Mouse (Mus musculus): ENCODE data around the gene Cfd. TPM values are rescaled to one million over a fixed set of nuclear protein-coding genes. Genes with fewer than 3 reads are reported as not detected.
A peak's percentile ranks its signal among the peaks of the same experiment; 100 is the strongest.

Gene Cfd
- polyA plus RNA-seq, 1 experiment from 2014 or later, result not detected

DNA sequence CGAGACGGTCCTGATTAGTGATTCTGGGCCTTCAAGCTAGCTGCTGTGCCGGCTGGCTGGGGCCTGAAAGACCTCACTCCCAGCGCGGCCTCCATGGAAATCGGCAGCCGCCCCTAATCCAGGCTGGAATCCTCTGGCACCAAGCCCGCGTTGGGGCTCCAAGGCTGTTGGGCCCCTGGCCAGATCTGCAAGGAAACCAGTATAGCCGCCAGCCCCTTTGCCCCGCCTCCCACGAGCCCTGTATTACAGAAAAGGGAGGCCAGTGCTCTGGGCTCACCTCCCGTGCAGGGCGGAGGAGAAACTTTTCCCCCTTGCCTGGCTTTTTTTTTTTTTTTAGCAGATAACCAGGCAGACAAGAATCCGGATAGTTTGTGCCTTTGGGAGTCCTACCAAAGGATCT is 37.3 kb upstream of the Cfd start:
- Histone ChIP-seq H3K27me3 (ENCODE audit: control insufficient read depth, insufficient read depth, low read length) (no peaks in the 10 kb centered on the region), H3K36me3 (replicated peaks; ENCODE audit: control insufficient read depth, insufficient read depth, low read depth, low read length) (no peaks in the 10 kb centered on the region; the same call in 1 of the 2 replicates), H3K9ac (replicated peaks; ENCODE audit: low read length) (peak overlapping the region; percentile 84), H3K4me1 (ENCODE audit: control insufficient read depth, insufficient read depth, low read length) (peaks cover 31% of the 10 kb centered on the region), H3K27ac (replicated peaks; ENCODE audit: low read depth, low read length) (peak overlapping the region; percentile 99), H3K9me3 (replicated peaks; ENCODE audit: control insufficient read depth, low read length) (no peaks in the 10 kb centered on the region), H3K4me3 (ENCODE audit: low read depth, low read length) (peak overlapping the region; percentile 100), H3K4me2 (ENCODE audit: low read depth, low read length) (peak overlapping the region; percentile 79)
- ATAC-seq (replicated peaks; ENCODE audit: insufficient number of reproducible peaks, low FRiP score, low TSS enrichment, low read depth) (peak; percentile 34; the same call in 1 of the 2 replicates), DNase-seq (ENCODE audit: low spot score) (peak; percentile 86)
- WGBS, result 0% methylated on average over 15 of the region's 15 CpGs

- peak; percentile 100 for DNase-seq (ENCODE audit: low spot score)
- peak; percentile 92 for ATAC-seq (replicated peaks; ENCODE audit: insufficient number of reproducible peaks, low FRiP score, low TSS enrichment, low read depth)
- Histone ChIP-seq H3K4me2 (ENCODE audit: low read depth, low read length) (peak within 1 kb of the TSS; percentile 99), H3K4me3 (ENCODE audit: low read depth, low read length) (peak within 1 kb of the TSS; percentile 100), H3K27ac (replicated peaks; ENCODE audit: low read depth, low read length) (peak within 1 kb of the TSS; percentile 100), H3K27me3 (ENCODE audit: control insufficient read depth, insufficient read depth, low read length) (no peaks in the 10 kb centered on the region), H3K36me3 (replicated peaks; ENCODE audit: control insufficient read depth, insufficient read depth, low read depth, low read length) (no peaks in the 10 kb centered on the region; the same call in 1 of the 2 replicates), H3K9ac (replicated peaks; ENCODE audit: low read length) (peak within 1 kb of the TSS; percentile 99), H3K4me1 (ENCODE audit: control insufficient read depth, insufficient read depth, low read length) (peaks cover 31% of the 10 kb centered on the region), H3K9me3 (replicated peaks; ENCODE audit: control insufficient read depth, low read length) (no peaks in the 10 kb centered on the region)
- WGBS, result under 1% methylated on average over 75 of the region's 75 CpGs
Observed at GRCm38 (mm10) chr10:79853860-79854795, 36.5 kb upstream of the Cfd start, which contains the start of gene Ptbp1. Gene Ptbp1 (plus strand): TSS chr10:79854427.

DNA sequence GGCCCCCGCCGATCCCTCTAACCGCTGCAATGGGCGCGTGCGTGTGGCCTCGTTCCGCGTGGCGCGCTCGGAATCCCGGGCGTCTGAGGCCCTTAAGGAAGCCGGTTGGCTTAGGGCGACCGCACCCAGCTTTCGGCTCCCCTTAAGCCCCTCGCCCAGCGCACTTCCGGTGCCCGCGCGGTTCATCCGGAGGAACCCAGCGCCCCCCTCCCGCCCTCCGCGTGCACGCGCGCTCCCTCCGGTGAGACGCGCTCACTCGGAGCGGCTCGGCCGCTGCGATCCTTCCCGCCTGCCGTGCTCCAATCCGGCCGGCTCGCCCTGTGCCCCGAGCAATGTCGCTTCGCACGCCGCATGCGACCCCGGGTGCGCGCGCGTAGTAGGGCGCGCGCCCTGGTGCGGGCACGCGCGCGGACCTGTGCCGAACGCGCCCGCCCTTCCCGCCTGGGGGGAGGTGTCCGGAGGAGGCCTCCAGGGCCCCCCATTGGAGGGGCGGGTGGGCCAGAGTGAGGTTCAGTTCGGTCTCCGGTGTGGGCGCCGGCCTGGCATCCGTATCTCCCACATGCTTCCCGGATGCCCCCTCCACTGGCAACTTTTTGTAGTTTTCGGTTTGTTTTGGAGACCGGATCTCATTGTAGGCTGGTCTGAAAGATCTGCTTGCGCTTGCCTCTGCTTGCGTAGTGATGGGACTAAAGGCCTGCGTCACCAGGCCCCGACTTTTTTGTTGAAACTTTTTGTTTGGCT is 35.7 kb upstream of the Cfd start:
- H3K4me3 ChIP-seq (ENCODE audit: low read depth, low read length), result peak overlapping the region; percentile 100
- H3K4me2 ChIP-seq (ENCODE audit: low read depth, low read length), result peak overlapping the region; percentile 99
- no peaks in the 10 kb centered on the region for H3K27me3 ChIP-seq (ENCODE audit: control insufficient read depth, insufficient read depth, low read length)
- H3K4me1 ChIP-seq (ENCODE audit: control insufficient read depth, insufficient read depth, low read length), result peaks cover 31% of the 10 kb centered on the region
- H3K27ac ChIP-seq (replicated peaks; ENCODE audit: low read depth, low read length), result peak overlapping the region; percentile 100
- peaks cover 3% of the 10 kb centered on the region for H3K36me3 ChIP-seq (replicated peaks; ENCODE audit: control insufficient read depth, insufficient read depth, low read depth, low read length)
- DNase-seq (ENCODE audit: low spot score), result peak; percentile 84
- H3K9ac ChIP-seq (replicated peaks; ENCODE audit: low read length), result peak overlapping the region; percentile 99
- under 1% methylated on average over 77 of the region's 83 CpGs for WGBS
- no peaks in the 10 kb centered on the region for H3K9me3 ChIP-seq (replicated peaks; ENCODE audit: control insufficient read depth, low read length)
- ATAC-seq (replicated peaks; ENCODE audit: insufficient number of reproducible peaks, low FRiP score, low TSS enrichment, low read depth), result peak; percentile 17

- no peaks in the 10 kb centered on the region for H3K9me3 ChIP-seq (replicated peaks; ENCODE audit: control insufficient read depth, low read length)
- DNase-seq (ENCODE audit: low spot score) (no peak), ATAC-seq (replicated peaks; ENCODE audit: insufficient number of reproducible peaks, low FRiP score, low TSS enrichment, low read depth) (no peak)
- peak overlapping the region; percentile 99 for H3K9ac ChIP-seq (replicated peaks; ENCODE audit: low read length)
- 5% methylated on average over 10 of the region's 10 CpGs for WGBS
- H3K4me1 ChIP-seq (ENCODE audit: control insufficient read depth, insufficient read depth, low read length), result peaks cover 31% of the 10 kb centered on the region
- peaks cover 10% of the 10 kb centered on the region for H3K36me3 ChIP-seq (replicated peaks; ENCODE audit: control insufficient read depth, insufficient read depth, low read depth, low read length)
- no peaks in the 10 kb centered on the region for H3K27me3 ChIP-seq (ENCODE audit: control insufficient read depth, insufficient read depth, low read length)
- H3K4me3 ChIP-seq (ENCODE audit: low read depth, low read length), result peak overlapping the region; percentile 100
- no peak overlapping the region for H3K27ac ChIP-seq (replicated peaks; ENCODE audit: low read depth, low read length)
- H3K4me2 ChIP-seq (ENCODE audit: low read depth, low read length), result peak overlapping the region; percentile 99
Observed at GRCm38 (mm10) chr10:79855558-79856184, 35.0 kb upstream of the Cfd start.

- H3K27me3 ChIP-seq (ENCODE audit: control insufficient read depth, insufficient read depth, low read length), result no peaks in the 10 kb centered on the region
- H3K4me1 ChIP-seq (ENCODE audit: control insufficient read depth, insufficient read depth, low read length), result peaks cover 31% of the 10 kb centered on the region
- DNase-seq (ENCODE audit: low spot score) (no peak), ATAC-seq (replicated peaks; ENCODE audit: insufficient number of reproducible peaks, low FRiP score, low TSS enrichment, low read depth) (no peak)
- H3K4me2 ChIP-seq (ENCODE audit: low read depth, low read length), result peak overlapping the region; percentile 99
- peak overlapping the region; percentile 99 for H3K9ac ChIP-seq (replicated peaks; ENCODE audit: low read length)
- H3K4me3 ChIP-seq (ENCODE audit: low read depth, low read length), result peak overlapping the region; percentile 100
- no peaks in the 10 kb centered on the region for H3K9me3 ChIP-seq (replicated peaks; ENCODE audit: control insufficient read depth, low read length)
- WGBS, result 50% methylated on average over 6 of the region's 6 CpGs
- H3K27ac ChIP-seq (replicated peaks; ENCODE audit: low read depth, low read length), result no peak overlapping the region
- H3K36me3 ChIP-seq (replicated peaks; ENCODE audit: control insufficient read depth, insufficient read depth, low read depth, low read length), result peaks cover 13% of the 10 kb centered on the region
Observed at GRCm38 (mm10) chr10:79856280-79856679, 34.4 kb upstream of the Cfd start.

GRCm38 (mm10) chr10:79856704-79857451 is 33.8 kb upstream of the Cfd start:
- peaks cover 28% of the 10 kb centered on the region for H3K4me1 ChIP-seq (ENCODE audit: control insufficient read depth, insufficient read depth, low read length)
- peak overlapping the region; percentile 99 for H3K4me2 ChIP-seq (ENCODE audit: low read depth, low read length)
- no peaks in the 10 kb centered on the region for H3K27me3 ChIP-seq (ENCODE audit: control insufficient read depth, insufficient read depth, low read length)
- no peak for ATAC-seq (replicated peaks; ENCODE audit: insufficient number of reproducible peaks, low FRiP score, low TSS enrichment, low read depth)
- no peaks in the 10 kb centered on the region for H3K9me3 ChIP-seq (replicated peaks; ENCODE audit: control insufficient read depth, low read length)
- no peak for DNase-seq (ENCODE audit: low spot score)
- peak overlapping the region; percentile 100 for H3K4me3 ChIP-seq (ENCODE audit: low read depth, low read length)
- 65% methylated on average over 7 of the region's 7 CpGs for WGBS
- H3K9ac ChIP-seq (replicated peaks; ENCODE audit: low read length), result peak overlapping the region; percentile 99
- peaks cover 19% of the 10 kb centered on the region for H3K36me3 ChIP-seq (replicated peaks; ENCODE audit: control insufficient read depth, insufficient read depth, low read depth, low read length)
- H3K27ac ChIP-seq (replicated peaks; ENCODE audit: low read depth, low read length), result no peak overlapping the region

GRCm38 (mm10) chr10:79857452-79857811 is 33.2 kb upstream of the Cfd start:
- Histone ChIP-seq H3K9me3 (replicated peaks; ENCODE audit: control insufficient read depth, low read length) (no peaks in the 10 kb centered on the region), H3K4me2 (ENCODE audit: low read depth, low read length) (peak overlapping the region; percentile 99), H3K27ac (replicated peaks; ENCODE audit: low read depth, low read length) (no peak overlapping the region), H3K9ac (replicated peaks; ENCODE audit: low read length) (peak overlapping the region; percentile 99; the same call in 1 of the 2 replicates), H3K4me1 (ENCODE audit: control insufficient read depth, insufficient read depth, low read length) (peaks cover 23% of the 10 kb centered on the region), H3K36me3 (replicated peaks; ENCODE audit: control insufficient read depth, insufficient read depth, low read depth, low read length) (peaks cover 24% of the 10 kb centered on the region), H3K4me3 (ENCODE audit: low read depth, low read length) (peak overlapping the region; percentile 100), H3K27me3 (ENCODE audit: control insufficient read depth, insufficient read depth, low read length) (no peaks in the 10 kb centered on the region)
- DNase-seq (ENCODE audit: low spot score), result no peak
- WGBS, result 41% methylated on average over 4 of the region's 4 CpGs
- ATAC-seq (replicated peaks; ENCODE audit: insufficient number of reproducible peaks, low FRiP score, low TSS enrichment, low read depth), result no peak
